Mouse (Mus musculus) ES-E14 (cell line): ENCODE results near the gene Zfp536. TPM values are rescaled to one million over a fixed set of nuclear protein-coding genes. Genes with fewer than 3 reads are reported as not detected.

ENCODE experiments used
- DNase-seq: peaks from one replicate; pipeline ENCODE4 v3.0.0-alpha.2; 2013; ENCODE audit warnings: low read depth, low spot score
- H3K27ac ChIP-seq: 2 replicates; pipeline ENCODE4 v1.5.1; 2012; ENCODE audit warnings: low read depth, mild to moderate bottlenecking, low read length, moderate library complexity, mixed read lengths; ENCODE audit not compliant: poor library complexity, insufficient read depth, severe bottlenecking
- H3K36me3 ChIP-seq: 2 replicates; pipeline ENCODE4 v1.6.1; 2012; ENCODE audit warnings: mild to moderate bottlenecking, low read length, moderate library complexity, mixed read lengths; ENCODE audit not compliant: control insufficient read depth, poor library complexity, insufficient read depth, severe bottlenecking
- H3K4me1 ChIP-seq, 2 experiments: fragments of 150-350 bp in 1 of 2; sonication (generic) in 1 of 2; 2 replicates each; pipeline ENCODE4 v1.6.1; 2012; ENCODE audit warnings: low read length in 2 of 2, mild to moderate bottlenecking in 1 of 2, mixed read lengths in 1 of 2; ENCODE audit not compliant: control insufficient read depth in 2 of 2, insufficient read depth in 2 of 2, poor library complexity in 1 of 2
- H3K4me3 ChIP-seq, 2 experiments: fragments of 150-350 bp in 1 of 2; sonication (generic) in 1 of 2; 2 replicates each; pipeline ENCODE4 v1.5.1; 2012; ENCODE audit warnings: low read length in 2 of 2, low read depth in 1 of 2, mild to moderate bottlenecking in 1 of 2, mixed read lengths in 1 of 2; ENCODE audit not compliant: insufficient read depth in 1 of 2, poor library complexity in 1 of 2, severe bottlenecking in 1 of 2
- H3K9ac ChIP-seq: 2 replicates; pipeline ENCODE4 v1.6.1; 2012; ENCODE audit warnings: low read depth, mild to moderate bottlenecking, low read length, mixed read lengths; ENCODE audit not compliant: poor library complexity, insufficient read depth, severe bottlenecking
- H3K9me3 ChIP-seq: fragments of 150-350 bp; sonication (generic); 2 replicates; pipeline ENCODE4 v1.6.1; 2012; ENCODE audit warnings: low read depth, mild to moderate bottlenecking, low read length; ENCODE audit not compliant: control insufficient read depth, insufficient read depth
- CHD2 ChIP-seq: IDR thresholded peaks from 2 replicates; pipeline ENCODE4 v1.6.1; 2014; ENCODE audit warnings: mild to moderate bottlenecking, low read depth, low read length, inconsistent platforms
- HCFC1 ChIP-seq: IDR thresholded peaks from 2 replicates; pipeline ENCODE4 v1.6.1; 2012; ENCODE audit warnings: low read length, inconsistent platforms, borderline replicate concordance; ENCODE audit not compliant: insufficient read depth
- MAFK ChIP-seq: IDR thresholded peaks from 2 replicates; pipeline ENCODE4 v1.6.1; 2014; ENCODE audit warnings: mild to moderate bottlenecking, low read depth, low read length, inconsistent platforms; ENCODE audit not compliant: insufficient read depth
- ZC3H11A ChIP-seq: IDR thresholded peaks from 2 replicates; pipeline ENCODE4 v1.6.1; 2012; ENCODE audit warnings: low read depth, mild to moderate bottlenecking, inconsistent platforms, low read length, borderline replicate concordance
- ZNF384 ChIP-seq: IDR thresholded peaks from 2 replicates; pipeline ENCODE4 v1.6.1; 2012; ENCODE audit warnings: low read depth, low read length, inconsistent platforms
- in situ Hi-C, 2 experiments: fragments of 600-800 bp; cut with MboI; formaldehyde crosslinking; loops; one replicate each; pipeline ENCODE4 v1.15.1; 2025; ENCODE audit warnings: low sequenced_read_pairs in 2 of 2, inconsistent platforms in 1 of 2; ENCODE audit not compliant: unreplicated experiment in 2 of 2
- total RNA-seq: library from RNA; depleted of rRNA; stranded (reverse); fragments of 300-350 nt; gene quantifications from 2 replicates; pipeline ENCODE4 v1.2.3, GENCODE M21; 2012

The Zfp536 gene
- total RNA-seq, 1 experiment: 2.2 TPM

DNA sequence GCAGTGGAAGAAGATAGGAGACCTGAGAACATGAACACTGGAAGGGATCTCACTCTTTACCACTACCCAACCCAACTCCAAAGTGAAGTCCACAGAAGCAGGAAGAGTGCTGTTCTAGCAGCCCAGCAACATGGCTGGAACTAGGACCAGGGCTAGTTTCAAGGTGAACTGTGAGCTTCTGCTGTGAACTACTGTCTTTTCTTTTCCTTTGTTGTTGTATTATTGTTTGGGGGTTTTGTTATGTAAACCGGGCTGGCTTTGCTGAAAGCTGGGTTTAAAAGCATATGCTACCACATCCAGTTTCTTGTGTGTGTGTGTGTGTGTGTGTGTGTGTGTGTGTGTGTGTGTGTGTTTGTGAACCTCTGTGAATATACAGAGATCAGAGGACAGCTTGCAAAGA, 216.6 kb downstream of the Zfp536 start:
- in situ Hi-C loops: no loop called here
- TF ChIP-seq HCFC1 (no peak), ZNF384 (no peak), CHD2 (no peak)
- peaks cover 4 to 24% of the 10 kb centered on the region in 2 experiments; a peak in 3 of 4 replicates for H3K4me1 ChIP-seq
- H3K4me3 ChIP-seq: no peak overlapping the region
- H3K36me3 ChIP-seq: no peaks in the 10 kb centered on the region
- DNase-seq: no peak
- H3K9ac ChIP-seq: no peak overlapping the region
- no peaks in the 10 kb centered on the region for H3K9me3 ChIP-seq
- no peak overlapping the region for H3K27ac ChIP-seq

DNA sequence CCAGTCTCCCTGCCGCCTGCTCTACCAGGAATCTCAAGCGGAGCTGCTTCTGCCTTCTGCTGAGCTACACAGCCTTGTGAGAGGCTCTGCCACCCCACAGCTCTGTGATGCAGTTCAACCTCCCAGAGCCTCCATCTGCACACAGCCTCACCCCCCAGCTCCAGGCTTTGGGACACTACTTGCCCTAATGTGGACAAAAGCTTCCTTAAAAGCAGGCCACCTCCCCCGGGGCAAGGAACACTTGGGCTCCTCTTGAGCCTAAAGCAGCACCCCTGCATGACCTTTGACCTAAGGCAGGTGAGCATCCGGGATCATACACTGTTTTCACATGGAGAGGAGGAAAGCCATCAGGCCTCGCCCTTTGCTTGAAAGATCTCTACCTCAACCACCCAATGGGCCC, 219.0 kb downstream of the Zfp536 start:
- Histone ChIP-seq H3K9me3 (no peaks in the 10 kb centered on the region), H3K27ac (peak overlapping the region; percentile 69), H3K4me1 (peaks cover 4 to 24% of the 10 kb centered on the region in 2 experiments; a peak in 3 of 4 replicates), H3K4me3 (no peak overlapping the region), H3K36me3 (no peaks in the 10 kb centered on the region), H3K9ac (no peak overlapping the region)
- TF ChIP-seq ZC3H11A (no peak), CHD2 (0 out of 2 replicates have a peak, but pooled peaks have one; percentile 30)
- in situ Hi-C loops: no loop called here
- DNase-seq: no peak

DNA sequence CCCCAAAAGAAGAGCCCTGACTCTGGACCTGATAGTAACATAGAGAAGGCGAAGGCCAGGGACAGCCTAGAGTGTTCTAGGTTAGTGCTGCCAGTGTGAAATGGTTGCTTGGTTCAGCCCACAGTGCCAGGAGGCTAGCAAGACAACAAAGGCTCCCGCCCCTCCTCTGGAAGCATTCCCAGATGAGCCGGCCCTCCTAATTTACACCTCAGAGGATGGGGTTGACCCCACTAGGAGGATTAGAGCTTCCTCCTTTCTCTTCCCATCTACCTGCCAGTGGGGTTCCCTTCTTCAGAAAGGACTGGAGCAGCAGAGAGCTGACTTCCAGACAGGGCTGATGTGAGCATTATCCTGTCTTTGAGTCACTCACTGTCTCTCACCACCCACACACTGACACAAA, 219.8 kb downstream of the Zfp536 start:
- in situ Hi-C loops: no loop called here
- no peaks in the 10 kb centered on the region for H3K9me3 ChIP-seq
- no peak overlapping the region for H3K4me3 ChIP-seq
- H3K36me3 ChIP-seq: no peaks in the 10 kb centered on the region
- TF ChIP-seq ZC3H11A (no peak), ZNF384 (no peak), CHD2 (no peak)
- peaks cover 4 to 25% of the 10 kb centered on the region in 2 experiments; a peak in 3 of 4 replicates for H3K4me1 ChIP-seq
- no peak overlapping the region for H3K9ac ChIP-seq
- H3K27ac ChIP-seq: no peak overlapping the region
- peak; percentile 63 for DNase-seq

DNA sequence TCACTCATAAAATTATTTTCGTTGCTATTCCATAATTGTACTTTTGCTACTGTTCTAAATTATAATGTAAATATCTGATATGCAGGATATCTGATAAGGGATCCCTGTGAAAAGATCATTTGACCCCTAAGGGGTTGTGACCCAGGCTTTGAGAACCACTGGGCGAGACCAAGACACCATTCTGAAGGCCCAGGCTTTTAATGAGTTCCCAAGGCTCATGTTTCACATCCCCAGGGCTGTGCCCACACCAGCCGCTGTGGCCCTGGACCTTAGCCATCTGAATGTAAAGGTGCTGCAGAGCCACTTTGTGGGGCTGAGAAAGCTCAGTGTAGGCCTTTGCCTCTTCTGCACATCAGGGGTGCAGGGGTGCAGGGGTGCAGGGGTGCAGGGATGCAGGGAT, 221.1 kb downstream of the Zfp536 start:
- in situ Hi-C loops: no loop called here
- no peak overlapping the region for H3K9ac ChIP-seq
- H3K4me1 ChIP-seq: peaks cover 4 to 26% of the 10 kb centered on the region in 2 experiments; a peak in 3 of 4 replicates
- TF ChIP-seq ZC3H11A (no peak), ZNF384 (no peak), CHD2 (no peak), MAFK (no peak), HCFC1 (no peak)
- H3K9me3 ChIP-seq: no peaks in the 10 kb centered on the region
- DNase-seq: no peak
- no peaks in the 10 kb centered on the region for H3K36me3 ChIP-seq
- H3K4me3 ChIP-seq: no peak overlapping the region
- no peak overlapping the region for H3K27ac ChIP-seq

DNA sequence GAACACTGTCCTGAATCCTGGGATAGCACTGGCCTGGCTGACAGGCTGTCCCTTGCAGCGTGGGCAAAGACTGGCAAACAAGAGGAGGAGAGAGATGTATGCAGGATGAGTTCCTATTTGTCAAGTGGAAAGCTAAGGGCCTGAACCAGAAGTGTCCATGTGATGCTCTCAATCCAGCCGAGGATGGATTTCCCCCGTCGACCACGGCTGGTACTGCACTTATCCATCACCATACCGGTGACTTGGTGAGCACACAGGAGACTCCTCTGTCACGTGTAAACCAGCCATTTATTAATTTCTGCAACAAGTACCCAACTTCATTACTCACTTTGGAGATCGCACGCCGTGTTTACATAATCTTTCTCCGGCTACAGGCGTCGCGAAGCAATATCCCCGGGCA, 224.6 kb downstream of the Zfp536 start:
- no peak overlapping the region for H3K9ac ChIP-seq
- in situ Hi-C loops: no loop called here
- no peaks in the 10 kb centered on the region for H3K36me3 ChIP-seq
- TF ChIP-seq ZNF384: no peak
- TF ChIP-seq ZC3H11A: no peak
- no peak for TF ChIP-seq HCFC1
- TF ChIP-seq MAFK: no peak
- no peak for TF ChIP-seq CHD2
- peaks cover 2 to 4% of the 10 kb centered on the region in 2 experiments; a peak in 1 of 4 replicates for H3K4me1 ChIP-seq
- no peaks in the 10 kb centered on the region for H3K9me3 ChIP-seq
- no peak overlapping the region for H3K4me3 ChIP-seq
- H3K27ac ChIP-seq: no peak overlapping the region
- DNase-seq: no peak
